Mouse (Mus musculus) megakaryocyte, embryonic 14.5 days (primary cell): ENCODE results near the gene Tacc2. TPM values are rescaled to one million over a fixed set of nuclear protein-coding genes. Genes with fewer than 3 reads are reported as not detected.

Source experiments
- H3K27me3 ChIP-seq: replicated peaks from 2 replicates; pipeline ENCODE3; 2012; ENCODE audit warnings: inconsistent platforms
- H3K36me3 ChIP-seq: replicated peaks from 2 replicates; pipeline ENCODE3; 2012; ENCODE audit warnings: low read length, inconsistent platforms, mixed read lengths
- H3K4me1 ChIP-seq: 2 replicates; pipeline ENCODE4 v1.6.1; 2012; ENCODE audit warnings: inconsistent platforms
- H3K4me3 ChIP-seq: replicated peaks from 2 replicates; pipeline ENCODE3; 2012; ENCODE audit warnings: moderate library complexity, mild to moderate bottlenecking, inconsistent platforms
- H3K9me3 ChIP-seq: 2 replicates; pipeline ENCODE4 v1.6.1; 2012; ENCODE audit warnings: inconsistent platforms
- FLI1 ChIP-seq: IDR thresholded peaks from 2 replicates; pipeline ENCODE4 v1.6.1; 2012; ENCODE audit warnings: low read length, inconsistent platforms, mixed read lengths
- GATA1 ChIP-seq: IDR thresholded peaks from 3 replicates; pipeline ENCODE4 v1.6.1; 2012; ENCODE audit warnings: mixed read lengths, low read length, inconsistent platforms, borderline replicate concordance
- polyA plus RNA-seq: library from polyadenylated mRNA; stranded (reverse); fragments of >175 nt; gene quantifications from 2 replicates; pipeline ENCODE4 v1.2.3, GENCODE M21; 2012; ENCODE audit warnings: low replicate concordance; ENCODE audit not compliant: insufficient read depth

The Tacc2 gene
- polyA plus RNA-seq, 1 experiment, result 3.2 TPM

GRCm38 (mm10) chr7:130630956-130631355 is 53.7 kb downstream of the Tacc2 start:
- Histone ChIP-seq H3K4me1 (peaks cover 17% of the 10 kb centered on the region), H3K4me3 (no peak overlapping the region), H3K27me3 (peaks cover 42% of the 10 kb centered on the region), H3K9me3 (no peaks in the 10 kb centered on the region), H3K36me3 (no peaks in the 10 kb centered on the region)
- no peak for TF ChIP-seq FLI1

- no peaks in the 10 kb centered on the region for H3K36me3 ChIP-seq
- peaks cover 38% of the 10 kb centered on the region for H3K27me3 ChIP-seq
- H3K4me3 ChIP-seq, result no peak overlapping the region
- H3K9me3 ChIP-seq, result no peaks in the 10 kb centered on the region
- TF ChIP-seq FLI1 (no peak), GATA1 (no peak)
- peaks cover 18% of the 10 kb centered on the region for H3K4me1 ChIP-seq
Measured at GRCm38 (mm10) chr7:130631553-130632378, 54.5 kb downstream of the Tacc2 start.

- TF ChIP-seq GATA1 (no peak), FLI1 (no peak)
- Histone ChIP-seq H3K36me3 (no peaks in the 10 kb centered on the region), H3K4me3 (no peak overlapping the region), H3K9me3 (no peaks in the 10 kb centered on the region), H3K4me1 (peaks cover 18% of the 10 kb centered on the region), H3K27me3 (peaks cover 39% of the 10 kb centered on the region)
Measured at GRCm38 (mm10) chr7:130632379-130632732, 55.1 kb downstream of the Tacc2 start.

- TF ChIP-seq GATA1 (no peak), FLI1 (no peak)
- Histone ChIP-seq H3K9me3 (no peaks in the 10 kb centered on the region), H3K4me1 (peaks cover 18% of the 10 kb centered on the region), H3K27me3 (peaks cover 44% of the 10 kb centered on the region), H3K36me3 (no peaks in the 10 kb centered on the region), H3K4me3 (no peak overlapping the region)
Measured at GRCm38 (mm10) chr7:130634259-130634871, 57.1 kb downstream of the Tacc2 start.

- H3K4me1 ChIP-seq, result peaks cover 18% of the 10 kb centered on the region
- H3K9me3 ChIP-seq, result no peaks in the 10 kb centered on the region
- H3K36me3 ChIP-seq, result no peaks in the 10 kb centered on the region
- TF ChIP-seq FLI1, result no peak
- TF ChIP-seq GATA1, result no peak
- H3K27me3 ChIP-seq, result peaks cover 48% of the 10 kb centered on the region
- no peak overlapping the region for H3K4me3 ChIP-seq
Measured at GRCm38 (mm10) chr7:130635212-130635611, 58.0 kb downstream of the Tacc2 start.

GRCm38 (mm10) chr7:130636274-130636673 is 59.0 kb downstream of the Tacc2 start:
- Histone ChIP-seq H3K4me3 (no peak overlapping the region), H3K36me3 (no peaks in the 10 kb centered on the region), H3K9me3 (no peaks in the 10 kb centered on the region), H3K4me1 (peaks cover 21% of the 10 kb centered on the region), H3K27me3 (peaks cover 48% of the 10 kb centered on the region)
- no peak for TF ChIP-seq FLI1
- TF ChIP-seq GATA1, result no peak

GRCm38 (mm10) chr7:130636902-130637301 is 59.7 kb downstream of the Tacc2 start:
- Histone ChIP-seq H3K4me1 (peaks cover 21% of the 10 kb centered on the region), H3K36me3 (no peaks in the 10 kb centered on the region), H3K27me3 (peaks cover 48% of the 10 kb centered on the region), H3K9me3 (no peaks in the 10 kb centered on the region), H3K4me3 (no peak overlapping the region)
- TF ChIP-seq FLI1 (no peak), GATA1 (no peak)

GRCm38 (mm10) chr7:130637811-130638210 is 60.6 kb downstream of the Tacc2 start:
- H3K9me3 ChIP-seq, result no peaks in the 10 kb centered on the region
- H3K27me3 ChIP-seq, result peaks cover 46% of the 10 kb centered on the region
- TF ChIP-seq GATA1 (no peak), FLI1 (no peak)
- H3K4me3 ChIP-seq, result no peak overlapping the region
- H3K4me1 ChIP-seq, result peaks cover 27% of the 10 kb centered on the region
- no peaks in the 10 kb centered on the region for H3K36me3 ChIP-seq

- peaks cover 38% of the 10 kb centered on the region for H3K27me3 ChIP-seq
- TF ChIP-seq GATA1 (no peak), FLI1 (no peak)
- no peak overlapping the region for H3K4me3 ChIP-seq
- H3K36me3 ChIP-seq, result no peaks in the 10 kb centered on the region
- H3K4me1 ChIP-seq, result peaks cover 37% of the 10 kb centered on the region
- no peaks in the 10 kb centered on the region for H3K9me3 ChIP-seq
Measured at GRCm38 (mm10) chr7:130640681-130641080, 63.4 kb downstream of the Tacc2 start.

GRCm38 (mm10) chr7:130645332-130645993 is 68.2 kb downstream of the Tacc2 start:
- peaks cover 54% of the 10 kb centered on the region for H3K4me1 ChIP-seq
- H3K27me3 ChIP-seq, result peaks cover 20% of the 10 kb centered on the region
- H3K4me3 ChIP-seq, result peak overlapping the region; percentile 95
- H3K9me3 ChIP-seq, result no peaks in the 10 kb centered on the region
- TF ChIP-seq GATA1 (no peak), FLI1 (no peak)
- H3K36me3 ChIP-seq, result no peaks in the 10 kb centered on the region
